Mouse (Mus musculus): ENCODE data around the gene Dhx58. TPM values are rescaled to one million over a fixed set of nuclear protein-coding genes. Genes with fewer than 3 reads are reported as not detected.

The Dhx58 gene
- polyA plus RNA-seq, 1 experiment from 2014 or later, result 3.9 TPM

- 39% methylated on average over 4 of the region's 4 CpGs for whole genome bisulfite sequencing (ENCODE audit: insufficient replicate concordance)
- Histone ChIP-seq H3K27me3 (ENCODE audit: insufficient read depth, low read length) (no peaks in the 10 kb centered on the region), H3K27ac (ENCODE audit: low read depth) (peak overlapping the region; percentile 97), H3K4me1 (ENCODE audit: insufficient read depth) (peaks cover 35% of the 10 kb centered on the region), H3K4me3 (ENCODE audit: low read depth, low read length) (peak overlapping the region; percentile 100), H3K36me3 (replicated peaks; ENCODE audit: insufficient read depth, low read length) (peaks cover 15% of the 10 kb centered on the region; the same call in 1 of the 2 replicates), H3K9ac (replicated peaks) (peak overlapping the region; percentile 100), H3K9me3 (ENCODE audit: low read length) (no peaks in the 10 kb centered on the region), H3K4me2 (ENCODE audit: low read depth, low read length) (peak overlapping the region; percentile 82)
- ATAC-seq (no peak), DNase-seq (no peak)
- TF ChIP-seq EP300 (IDR thresholded peaks at IDR 0.05; ENCODE audit: low read depth) (no peak), CTCF (IDR thresholded peaks at IDR 0.05; ENCODE audit: low read depth) (no peak)
Observed at GRCm38 (mm10) chr11:100736746-100737080, 32.6 kb upstream of the Dhx58 start.

DNA sequence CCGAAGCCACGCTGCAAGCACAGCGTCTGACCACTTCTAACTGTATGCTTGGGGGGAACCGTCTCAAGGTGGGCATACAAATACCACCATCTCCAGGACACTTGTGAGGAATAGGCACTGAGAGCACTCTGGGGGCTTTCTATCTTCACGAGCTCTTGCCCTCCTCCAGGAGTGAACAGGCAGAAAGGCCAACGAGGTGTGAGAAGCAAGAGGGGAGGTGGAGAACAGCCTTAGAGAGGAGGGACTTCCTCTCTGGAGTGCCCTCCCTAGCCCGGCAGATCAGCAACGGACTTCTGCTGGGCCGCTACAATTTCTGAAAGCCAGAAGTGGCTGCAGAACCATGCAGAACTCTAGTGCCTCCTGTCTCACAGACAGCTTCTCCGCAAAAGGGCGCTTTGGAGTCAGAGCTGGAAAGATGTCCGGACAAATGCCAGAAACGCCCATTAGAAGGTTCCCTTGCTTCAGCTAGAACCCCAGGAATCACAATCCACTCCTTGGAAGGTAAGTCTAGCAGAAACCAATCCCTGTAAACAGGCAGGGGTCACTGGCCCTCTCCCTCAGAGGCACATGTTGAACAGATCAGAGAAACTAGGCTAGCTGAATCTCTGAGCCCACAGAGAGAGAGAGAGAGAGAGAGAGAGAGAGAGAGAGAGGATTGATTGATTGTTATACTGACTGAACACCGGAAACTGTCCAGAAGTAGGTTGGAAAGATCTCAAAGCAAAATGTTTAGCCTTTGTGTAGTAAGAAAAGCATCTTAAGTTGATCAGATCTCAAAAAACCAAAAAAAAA, 32.1 kb upstream of the Dhx58 start:
- Histone ChIP-seq H3K4me3 (ENCODE audit: low read depth, low read length) (peak overlapping the region; percentile 100), H3K27me3 (ENCODE audit: insufficient read depth, low read length) (no peaks in the 10 kb centered on the region), H3K36me3 (replicated peaks; ENCODE audit: insufficient read depth, low read length) (peaks cover 15% of the 10 kb centered on the region; the same call in 1 of the 2 replicates), H3K4me1 (ENCODE audit: insufficient read depth) (peaks cover 40% of the 10 kb centered on the region), H3K4me2 (ENCODE audit: low read depth, low read length) (peak overlapping the region; percentile 82), H3K9ac (replicated peaks) (peak overlapping the region; percentile 100), H3K27ac (ENCODE audit: low read depth) (peak overlapping the region; percentile 97), H3K9me3 (ENCODE audit: low read length) (no peaks in the 10 kb centered on the region)
- WGBS (ENCODE audit: insufficient replicate concordance), result 28% methylated on average over 14 of the region's 14 CpGs
- ATAC-seq (no peak), DNase-seq (peak; percentile 45)
- TF ChIP-seq CTCF (IDR thresholded peaks at IDR 0.05; ENCODE audit: low read depth) (no peak), EP300 (IDR thresholded peaks at IDR 0.05; ENCODE audit: low read depth) (no peak)

GRCm38 (mm10) chr11:100735134-100735865, 31.2 kb upstream of the Dhx58 start:
- Histone ChIP-seq H3K4me1 (ENCODE audit: insufficient read depth) (peaks cover 48% of the 10 kb centered on the region), H3K9me3 (ENCODE audit: low read length) (no peaks in the 10 kb centered on the region), H3K36me3 (replicated peaks; ENCODE audit: insufficient read depth, low read length) (peaks cover 15% of the 10 kb centered on the region; the same call in 1 of the 2 replicates), H3K27me3 (ENCODE audit: insufficient read depth, low read length) (no peaks in the 10 kb centered on the region), H3K4me2 (ENCODE audit: low read depth, low read length) (peak overlapping the region; percentile 82), H3K4me3 (ENCODE audit: low read depth, low read length) (peak overlapping the region; percentile 100), H3K9ac (replicated peaks) (peak overlapping the region; percentile 100), H3K27ac (ENCODE audit: low read depth) (peak overlapping the region; percentile 97)
- TF ChIP-seq CTCF (IDR thresholded peaks at IDR 0.05; ENCODE audit: low read depth) (no peak), EP300 (IDR thresholded peaks at IDR 0.05; ENCODE audit: low read depth) (no peak)
- no peak for ATAC-seq
- WGBS (ENCODE audit: insufficient replicate concordance), result 75% methylated on average over 9 of the region's 9 CpGs
- no peak for DNase-seq

DNA sequence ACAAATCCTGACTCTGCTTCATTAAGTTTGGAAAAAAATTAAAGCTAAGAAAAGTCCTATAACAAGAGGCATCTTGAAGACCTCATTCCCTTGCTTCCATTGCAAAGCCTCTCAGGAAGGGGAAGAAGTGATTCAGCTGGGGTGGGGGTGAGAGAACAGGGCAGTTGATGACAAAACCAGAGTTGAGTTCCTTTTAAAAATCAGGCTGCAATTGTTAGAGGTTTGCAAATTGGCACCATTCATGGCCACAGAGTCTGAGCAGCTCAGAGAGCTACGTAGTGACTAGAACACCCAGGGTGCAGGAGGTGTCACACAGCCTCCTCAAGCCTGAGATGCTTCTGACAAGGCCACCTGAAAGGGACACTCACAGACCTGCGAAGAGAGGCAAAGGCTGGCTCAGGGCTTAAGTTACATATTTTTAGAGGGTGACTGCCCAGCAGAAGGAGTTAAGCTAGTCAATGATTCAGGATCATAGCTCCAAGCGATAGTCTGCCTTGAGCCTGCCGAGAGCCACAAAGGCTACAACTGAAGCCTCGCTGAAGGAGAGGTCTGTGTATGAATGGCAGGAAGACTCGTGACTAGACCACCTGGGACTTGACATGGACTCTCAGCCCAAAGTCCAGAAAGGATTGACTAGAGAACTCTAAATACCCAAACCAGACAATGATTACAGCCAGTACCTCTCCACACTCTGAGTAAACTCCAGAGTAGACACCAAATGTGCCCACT, 26.6 kb upstream of the Dhx58 start:
- Histone ChIP-seq H3K9ac (replicated peaks) (0 out of 2 replicates have a peak overlapping the region, but pooled peaks have one; percentile 5), H3K36me3 (replicated peaks; ENCODE audit: insufficient read depth, low read length) (peaks cover 18% of the 10 kb centered on the region), H3K4me1 (ENCODE audit: insufficient read depth) (peaks cover 37% of the 10 kb centered on the region), H3K4me3 (ENCODE audit: low read depth, low read length) (no peak overlapping the region), H3K4me2 (ENCODE audit: low read depth, low read length) (no peak overlapping the region), H3K9me3 (ENCODE audit: low read length) (no peaks in the 10 kb centered on the region), H3K27ac (ENCODE audit: low read depth) (peak overlapping the region; percentile 56), H3K27me3 (ENCODE audit: insufficient read depth, low read length) (no peaks in the 10 kb centered on the region)
- no peak for DNase-seq
- WGBS (ENCODE audit: insufficient replicate concordance), result 71% methylated on average over 6 of the region's 6 CpGs
- TF ChIP-seq CTCF (IDR thresholded peaks at IDR 0.05; ENCODE audit: low read depth) (no peak), EP300 (IDR thresholded peaks at IDR 0.05; ENCODE audit: low read depth) (no peak)
- no peak for ATAC-seq

- H3K27ac ChIP-seq (ENCODE audit: low read depth), result no peak overlapping the region
- no peak overlapping the region for H3K4me2 ChIP-seq (ENCODE audit: low read depth, low read length)
- peaks cover 18% of the 10 kb centered on the region for H3K36me3 ChIP-seq (replicated peaks; ENCODE audit: insufficient read depth, low read length)
- DNase-seq (no peak), ATAC-seq (no peak)
- 35% methylated on average over 4 of the region's 4 CpGs for WGBS (ENCODE audit: insufficient replicate concordance)
- H3K4me1 ChIP-seq (ENCODE audit: insufficient read depth), result peaks cover 37% of the 10 kb centered on the region
- no peak overlapping the region for H3K4me3 ChIP-seq (ENCODE audit: low read depth, low read length)
- H3K9ac ChIP-seq (replicated peaks), result no peak overlapping the region
- no peak for TF ChIP-seq CTCF (IDR thresholded peaks at IDR 0.05; ENCODE audit: low read depth)
- TF ChIP-seq EP300 (IDR thresholded peaks at IDR 0.05; ENCODE audit: low read depth), result no peak
- H3K9me3 ChIP-seq (ENCODE audit: low read length), result no peaks in the 10 kb centered on the region
- no peaks in the 10 kb centered on the region for H3K27me3 ChIP-seq (ENCODE audit: insufficient read depth, low read length)
Observed at GRCm38 (mm10) chr11:100729976-100730375, 25.9 kb upstream of the Dhx58 start.

GRCm38 (mm10) chr11:100728601-100729000, 24.5 kb upstream of the Dhx58 start:
- no peak overlapping the region for H3K9ac ChIP-seq (replicated peaks)
- H3K4me1 ChIP-seq (ENCODE audit: insufficient read depth), result peaks cover 44% of the 10 kb centered on the region
- ATAC-seq (no peak), DNase-seq (no peak)
- no peak for TF ChIP-seq CTCF (IDR thresholded peaks at IDR 0.05; ENCODE audit: low read depth)
- TF ChIP-seq EP300 (IDR thresholded peaks at IDR 0.05; ENCODE audit: low read depth), result no peak
- peaks cover 13% of the 10 kb centered on the region for H3K36me3 ChIP-seq (replicated peaks; ENCODE audit: insufficient read depth, low read length)
- H3K27ac ChIP-seq (ENCODE audit: low read depth), result no peak overlapping the region
- WGBS (ENCODE audit: insufficient replicate concordance), result 87% methylated on average over 6 of the region's 6 CpGs
- no peak overlapping the region for H3K4me2 ChIP-seq (ENCODE audit: low read depth, low read length)
- no peaks in the 10 kb centered on the region for H3K27me3 ChIP-seq (ENCODE audit: insufficient read depth, low read length)
- no peaks in the 10 kb centered on the region for H3K9me3 ChIP-seq (ENCODE audit: low read length)
- H3K4me3 ChIP-seq (ENCODE audit: low read depth, low read length), result no peak overlapping the region

Data from liver, postnatal 0 days (tissue).